Mouse (Mus musculus) NIH3T3 (cell line): ENCODE results near the gene Ppfia2.

ENCODE experiments used
- DNase-seq: peaks from one replicate; pipeline ENCODE4 v3.0.0-alpha.2; 2012; ENCODE audit warnings: low read depth

Ppfia2 gene

DNA sequence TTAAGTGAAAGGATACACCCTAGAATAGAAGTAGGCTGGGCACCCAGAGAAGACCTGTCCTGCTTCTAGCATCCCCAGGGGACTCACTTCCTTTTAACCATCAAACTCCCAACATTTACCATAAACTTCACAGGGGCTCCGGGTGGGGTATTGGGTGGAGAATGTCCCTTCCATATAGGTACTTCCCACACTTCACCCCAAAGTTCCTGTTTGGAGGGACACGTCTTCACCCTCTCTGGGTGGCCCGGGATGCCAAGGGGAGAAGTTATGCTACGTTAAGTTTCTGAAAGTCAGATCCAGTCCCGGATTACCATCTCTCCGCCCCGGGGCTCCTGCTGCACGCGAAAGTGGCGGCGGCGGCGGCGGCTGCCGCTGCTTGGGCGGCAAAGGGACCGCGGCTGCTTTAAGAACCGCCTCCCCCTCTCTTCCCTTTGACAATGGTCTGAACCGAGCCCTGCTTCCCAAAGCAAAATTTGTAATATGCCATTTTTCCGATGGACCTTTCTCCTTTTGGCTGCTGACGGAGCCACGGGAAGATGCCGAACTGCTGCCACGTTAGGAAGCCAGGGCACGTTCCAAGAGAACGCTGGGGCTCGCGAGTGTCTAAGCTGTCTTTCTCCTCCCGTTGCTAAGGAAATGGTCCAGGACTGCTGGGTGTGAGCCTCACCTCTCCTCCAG, at the start of gene Ppfia2:
TSS of gene Ppfia2 (plus strand) at position 485 of the 678 bp plus-strand sequence.
- no peak for DNase-seq

- DNase-seq: no peak
Measured at GRCm38 (mm10) chr10:106468956-106469721, 1.0 kb upstream of the Ppfia2 start.

GRCm38 (mm10) chr10:106470533-106471205, 530 bp downstream of the Ppfia2 start:
- no peak for DNase-seq

- no peak for DNase-seq
Measured at GRCm38 (mm10) chr10:106509281-106510165, 39.4 kb downstream of the Ppfia2 start.

DNA sequence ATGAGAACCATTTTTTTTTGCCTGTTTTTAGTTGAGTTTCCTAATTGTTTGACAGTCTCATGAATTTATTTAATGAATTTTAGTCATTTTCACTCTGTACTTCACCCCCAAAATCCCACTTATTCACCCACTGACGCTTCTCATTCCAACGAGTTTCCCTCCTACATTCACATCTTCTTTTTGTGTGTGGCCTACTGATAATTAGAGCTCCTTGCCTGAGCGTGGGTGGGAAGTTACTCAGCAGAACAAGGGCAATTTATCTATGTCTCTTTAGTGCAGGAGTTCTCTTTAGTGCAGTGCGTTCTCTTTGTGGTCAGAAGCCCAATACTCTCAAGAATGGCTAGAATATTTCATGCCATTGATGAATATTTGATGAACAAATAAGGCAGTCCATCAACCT, 95.9 kb downstream of the Ppfia2 start:
- no peak for DNase-seq

DNA sequence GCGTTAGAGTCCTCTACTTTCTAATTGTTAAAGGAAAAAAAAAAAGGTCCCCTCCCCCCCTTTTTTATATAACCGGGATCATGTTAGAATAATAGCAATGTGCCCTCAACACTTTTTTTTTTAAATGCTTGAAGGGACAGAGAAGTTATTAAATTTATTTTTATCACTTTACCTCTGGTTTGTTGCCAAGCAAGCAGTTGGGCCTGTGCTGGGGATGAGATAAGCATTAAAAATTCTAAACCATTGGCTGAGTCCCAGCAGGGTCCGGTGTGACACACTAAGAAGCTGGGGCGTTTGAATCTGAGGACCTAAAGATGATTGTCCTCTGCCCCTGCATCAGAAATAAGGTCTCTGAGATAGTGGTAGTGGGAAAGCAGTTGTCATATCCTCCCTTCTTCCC, 114.9 kb downstream of the Ppfia2 start:
- DNase-seq: no peak

DNA sequence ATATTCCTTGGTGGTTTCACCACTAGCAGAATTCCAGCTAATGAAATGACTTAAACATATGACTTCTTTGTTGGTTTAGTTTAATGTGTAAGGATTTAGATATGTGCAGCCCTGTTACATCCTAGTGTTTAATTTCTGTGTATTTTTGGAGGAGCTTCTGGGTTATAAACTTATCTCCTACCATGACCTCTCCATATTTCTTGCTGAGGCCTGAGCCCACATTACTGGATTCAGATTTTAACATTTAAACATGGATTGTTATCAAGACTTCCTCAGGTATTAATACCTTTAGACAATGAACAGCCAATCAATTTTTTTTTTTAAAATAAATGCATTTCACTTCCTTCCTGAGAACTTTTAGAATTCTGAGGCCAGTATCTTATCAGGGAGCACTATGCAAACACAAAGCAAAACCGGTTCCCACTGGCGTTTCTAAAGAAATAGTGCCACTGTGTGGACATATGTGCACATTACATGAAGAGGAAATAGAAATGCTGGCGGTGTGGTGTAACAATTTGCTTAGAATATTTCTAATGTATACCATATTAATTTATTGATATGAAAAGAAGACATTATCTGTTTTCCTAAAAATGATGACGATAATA, 115.4 kb downstream of the Ppfia2 start:
- DNase-seq: peak; percentile 53

GRCm38 (mm10) chr10:106587817-106588216, 117.7 kb downstream of the Ppfia2 start:
- no peak for DNase-seq

- no peak for DNase-seq
Measured at GRCm38 (mm10) chr10:106590944-106591343, 120.8 kb downstream of the Ppfia2 start.

DNA sequence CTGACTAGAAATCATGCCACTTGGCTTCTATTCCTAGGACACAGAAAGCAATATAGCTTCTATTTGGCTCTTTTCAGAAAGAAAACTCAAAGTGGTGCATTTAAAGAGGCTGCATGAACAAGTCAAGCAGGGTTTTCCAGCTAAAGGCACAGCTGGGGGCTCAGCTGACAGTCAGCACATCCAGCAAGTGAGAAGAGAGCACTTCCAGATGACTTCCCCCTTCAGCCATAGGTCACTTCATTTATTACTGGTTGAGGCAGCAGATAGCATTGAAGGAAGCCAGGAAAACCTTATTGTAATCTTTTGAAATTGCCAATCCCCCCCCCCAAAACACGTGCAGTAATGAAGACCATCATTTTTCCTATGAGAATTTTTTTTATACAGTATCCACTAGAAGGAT, 126.8 kb downstream of the Ppfia2 start:
- DNase-seq: no peak

GRCm38 (mm10) chr10:106603319-106603898, 133.3 kb downstream of the Ppfia2 start:
- no peak for DNase-seq

- DNase-seq: peak; percentile 46
Measured at GRCm38 (mm10) chr10:106609177-106609981, 139.2 kb downstream of the Ppfia2 start.

- no peak for DNase-seq
Measured at GRCm38 (mm10) chr10:106610222-106610621, 140.1 kb downstream of the Ppfia2 start.

DNA sequence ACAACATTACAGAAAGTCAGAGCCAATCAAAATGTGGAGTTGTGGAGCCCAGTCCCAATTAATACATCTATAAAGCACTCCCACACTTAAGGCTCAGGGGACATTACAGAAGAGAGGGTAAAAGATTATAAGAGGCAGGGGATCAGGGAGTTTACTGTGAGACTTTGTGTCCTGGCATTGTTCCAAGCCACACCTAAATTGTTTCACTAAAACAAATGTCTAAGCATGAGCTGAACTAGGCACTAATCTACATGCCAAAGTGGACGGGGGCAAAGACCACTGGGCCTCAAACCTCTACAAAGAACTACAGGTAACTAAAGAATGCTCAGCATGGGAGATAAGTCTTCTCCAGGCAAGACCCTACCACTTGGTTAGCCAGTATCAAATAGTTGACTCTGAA, 148.1 kb downstream of the Ppfia2 start:
- no peak for DNase-seq

DNA sequence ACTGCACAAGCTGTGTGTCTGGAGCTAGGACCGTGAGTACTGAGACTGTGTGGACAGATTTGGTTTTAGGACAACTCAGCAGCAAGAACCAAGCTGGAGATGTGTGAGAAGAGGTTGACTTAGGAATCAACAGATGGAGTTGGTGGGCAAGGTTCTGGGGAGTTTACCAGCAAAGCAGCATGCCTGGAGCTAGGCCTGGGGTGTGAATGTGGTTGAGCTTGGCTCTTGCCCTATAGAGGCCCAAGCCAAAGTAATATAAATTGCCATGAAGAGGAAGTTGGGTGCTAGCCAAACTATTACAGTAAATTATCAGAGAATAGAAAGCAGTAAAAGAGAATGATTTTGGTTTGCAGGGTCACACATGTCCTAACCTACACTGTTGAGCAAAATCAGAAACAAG, 150.8 kb downstream of the Ppfia2 start:
- no peak for DNase-seq

GRCm38 (mm10) chr10:106623342-106623741, 153.2 kb downstream of the Ppfia2 start:
- DNase-seq: no peak

DNA sequence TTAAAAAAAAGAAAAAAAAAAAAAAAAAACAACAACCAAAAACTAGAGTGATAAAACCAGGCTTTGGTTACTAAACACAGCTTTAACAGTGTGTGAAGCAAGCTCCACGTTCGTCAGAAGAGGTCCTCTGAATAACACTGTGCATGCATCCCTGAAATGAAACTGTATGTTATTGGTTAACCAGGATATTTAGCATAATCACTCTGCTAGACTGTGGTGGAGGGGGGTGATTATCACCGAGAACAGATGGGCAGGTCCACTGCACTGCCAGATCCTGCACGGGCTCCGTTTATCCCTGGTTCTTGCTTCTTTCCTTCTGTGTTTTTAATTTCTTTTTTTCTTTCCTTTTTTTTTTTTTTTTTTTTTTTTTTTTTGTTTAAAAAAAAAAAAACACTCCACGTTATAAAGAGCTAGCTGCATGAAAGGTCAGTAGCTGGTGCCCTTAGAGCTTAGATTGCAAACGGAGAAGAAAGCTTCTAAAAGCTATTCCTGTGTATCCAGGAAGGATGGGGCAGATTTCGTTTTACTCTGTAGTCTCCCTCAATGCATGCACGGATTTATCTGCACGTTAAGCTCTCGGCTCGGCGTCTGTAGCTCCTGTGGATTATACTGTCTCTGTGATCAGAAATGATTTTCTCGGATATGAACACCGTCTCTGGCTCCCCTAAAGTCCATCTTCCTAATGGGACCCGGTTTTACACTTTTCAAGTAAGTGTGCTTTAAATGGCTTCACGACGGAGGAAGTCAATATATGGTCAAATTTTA, 162.2 kb downstream of the Ppfia2 start:
- no peak for DNase-seq

DNA sequence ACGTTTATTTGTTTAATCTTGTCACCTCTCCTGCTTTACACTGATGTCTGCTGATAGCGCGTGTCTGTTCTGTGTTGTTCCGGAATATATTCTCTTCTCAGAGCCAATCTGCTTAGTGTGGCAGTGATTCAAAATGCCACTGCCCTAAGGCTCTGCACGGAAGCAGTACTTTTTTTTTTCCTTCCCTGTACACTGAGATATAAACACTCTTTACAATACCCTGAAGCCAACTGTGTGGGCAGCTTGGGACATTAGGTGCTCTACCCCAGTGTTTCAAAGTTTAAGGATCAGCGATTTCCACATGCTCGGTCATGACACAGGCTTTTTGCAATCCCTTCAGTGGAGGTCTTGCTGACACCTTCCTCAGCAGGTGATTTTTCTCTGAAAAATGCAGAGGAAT, 163.8 kb downstream of the Ppfia2 start:
- DNase-seq: no peak

DNA sequence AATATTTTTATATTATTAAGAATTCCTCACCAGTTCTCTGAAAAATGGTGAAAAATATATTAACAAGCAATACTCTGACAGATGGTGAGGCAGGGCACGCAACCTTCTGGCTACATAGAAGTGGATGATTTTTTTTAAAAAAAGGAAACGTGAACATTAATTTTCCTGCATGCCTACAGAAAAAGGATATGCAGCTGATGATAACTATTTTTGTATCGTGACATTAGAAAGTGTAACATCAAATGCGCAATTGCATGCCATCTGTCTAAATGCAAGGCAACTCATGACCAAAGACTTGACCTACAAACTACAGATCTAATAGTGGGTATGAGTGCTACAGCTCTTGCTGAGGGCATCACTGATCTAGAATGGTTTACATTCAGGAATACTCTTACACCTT, 182.1 kb downstream of the Ppfia2 start:
- no peak for DNase-seq

DNA sequence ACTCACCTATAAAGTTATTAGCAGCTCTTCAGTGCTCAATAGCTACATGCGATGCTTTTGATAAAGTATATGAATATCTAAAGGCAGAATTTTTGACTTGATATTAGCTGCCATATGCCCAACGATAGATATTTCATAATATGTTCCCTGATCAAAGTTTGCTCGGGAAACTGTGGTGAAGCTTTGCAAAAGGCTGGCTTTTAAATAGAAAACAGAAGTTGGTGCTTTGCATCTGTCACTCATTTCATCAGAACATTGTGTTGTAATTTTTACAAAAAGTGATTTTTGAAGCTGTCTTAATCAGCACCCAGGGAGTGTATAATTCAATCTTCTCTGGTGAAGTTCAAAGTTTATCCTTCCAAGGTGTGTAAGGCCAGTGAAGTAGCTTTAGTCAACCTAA, 195.1 kb downstream of the Ppfia2 start:
- DNase-seq: no peak
